Mouse (Mus musculus): ENCODE results near the gene Pold1. TPM values are rescaled to one million over a fixed set of nuclear protein-coding genes. Genes with fewer than 3 reads are reported as not detected.

The Pold1 gene
- total RNA-seq, 4 experiments from 2014 or later = 8.2 to 11.5 (median 10.2) TPM

DNA sequence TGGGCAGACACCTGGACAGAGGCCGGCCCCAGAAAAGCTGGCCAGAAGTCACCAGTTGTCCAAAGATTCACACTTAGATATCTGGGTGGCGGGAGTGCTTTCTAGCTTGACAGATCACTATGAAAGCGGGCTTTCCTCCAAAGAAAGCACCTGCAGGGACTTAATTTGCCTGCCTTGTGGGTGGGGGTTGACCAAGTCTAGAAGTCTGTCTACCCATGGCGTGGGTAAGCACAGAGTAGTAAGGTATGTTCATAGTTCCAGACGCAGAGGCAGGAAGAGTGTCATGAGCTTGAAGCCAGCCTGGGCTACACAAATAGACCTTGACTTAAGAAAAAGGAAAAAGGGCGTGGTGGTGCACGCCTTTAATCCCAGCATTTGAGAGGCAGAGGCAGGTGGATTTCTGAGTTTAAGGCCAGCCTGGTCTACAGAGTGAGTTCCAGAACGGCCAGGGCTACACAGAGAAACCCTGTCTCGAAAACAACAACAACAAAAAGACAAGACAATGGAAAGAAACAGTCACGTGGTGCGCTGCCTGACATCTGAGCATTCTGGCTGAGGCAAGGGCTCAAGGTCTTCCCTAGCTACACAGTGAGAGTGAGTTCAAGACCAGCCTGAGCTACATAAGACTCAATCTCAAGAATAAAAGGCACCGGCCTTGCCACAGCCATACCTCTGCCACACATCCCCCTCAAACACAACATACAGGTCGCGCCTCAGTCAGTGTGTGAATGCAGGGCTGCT is 22.1 kb downstream of the Pold1 start:
- DNase-seq (ENCODE audit: low spot score in 2 of 2) = no peak

GRCm38 (mm10) chr7:44525126-44525832 is 23.4 kb downstream of the Pold1 start:
- peak in 1 of 2 experiments; percentile 38 for DNase-seq (ENCODE audit: low spot score in 2 of 2)

- DNase-seq (ENCODE audit: low spot score in 2 of 2) = no peak
Measured at GRCm38 (mm10) chr7:44524502-44524901, 24.1 kb downstream of the Pold1 start, which contains the start of gene Mybpc2. Gene Mybpc2, minus strand, starts transcription at chr7:44524656.

DNA sequence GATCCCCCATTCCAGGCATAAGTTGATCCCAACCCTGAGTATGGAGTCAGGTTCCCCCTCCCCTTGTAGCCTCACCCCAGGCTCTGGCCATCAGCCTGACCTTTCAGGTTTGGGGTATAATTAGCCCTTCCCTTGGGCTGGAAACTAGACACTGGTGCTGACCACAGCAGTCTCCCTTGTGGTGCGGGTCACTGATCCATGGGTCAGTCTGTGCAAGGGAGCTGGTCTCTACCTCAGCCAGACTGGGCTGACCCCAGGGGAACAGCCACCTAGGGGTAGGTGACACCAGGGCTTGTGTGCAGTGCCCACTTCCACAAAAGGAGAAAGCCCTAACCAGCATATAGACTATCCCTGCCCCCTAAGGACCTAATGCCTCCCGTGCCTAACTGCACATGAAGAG is 25.6 kb downstream of the Pold1 start:
- no peak for DNase-seq (ENCODE audit: low spot score in 2 of 2)

DNA sequence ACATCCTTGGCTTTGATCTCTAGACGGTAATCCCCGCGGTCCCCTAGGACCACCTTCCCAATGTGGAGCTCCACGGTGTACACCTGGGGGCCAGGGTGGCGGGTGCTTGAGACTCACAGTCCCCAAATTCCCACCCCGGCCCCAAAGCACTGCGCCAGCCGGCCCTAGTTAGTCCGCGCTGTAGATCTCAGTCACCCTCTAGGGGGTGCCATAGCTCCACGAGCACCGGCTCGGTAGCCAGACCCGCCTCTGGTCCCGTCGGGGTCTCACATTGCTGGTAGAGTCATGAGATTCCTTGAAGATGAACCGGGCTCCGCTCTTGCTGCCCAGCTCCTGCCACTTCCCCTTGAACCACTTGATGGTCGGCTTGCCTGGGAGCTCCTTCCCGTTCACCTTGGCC is 26.9 kb downstream of the Pold1 start:
- DNase-seq (ENCODE audit: low spot score in 2 of 2) = peak in 1 of 2 experiments; percentile 45

DNA sequence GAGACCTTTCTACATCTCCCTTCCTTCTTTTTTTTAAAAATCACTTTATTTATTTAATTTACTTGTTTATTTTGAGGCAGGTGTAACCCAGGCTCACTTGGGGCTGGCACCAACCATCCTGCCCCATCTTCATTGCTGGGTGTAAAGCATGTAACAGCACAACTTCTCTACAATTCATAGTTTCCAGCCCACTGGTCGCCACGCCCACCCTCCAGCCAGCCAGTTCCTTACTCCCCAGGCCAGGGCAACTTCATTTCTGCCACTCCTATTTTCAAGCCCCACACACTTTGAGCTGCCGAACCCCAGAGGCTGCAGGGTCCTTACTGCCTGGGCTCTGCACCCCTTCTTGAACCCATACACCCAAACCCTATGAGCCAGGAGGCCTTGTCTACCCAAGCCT is 27.7 kb downstream of the Pold1 start:
- DNase-seq (ENCODE audit: low spot score in 2 of 2) = no peak

DNA sequence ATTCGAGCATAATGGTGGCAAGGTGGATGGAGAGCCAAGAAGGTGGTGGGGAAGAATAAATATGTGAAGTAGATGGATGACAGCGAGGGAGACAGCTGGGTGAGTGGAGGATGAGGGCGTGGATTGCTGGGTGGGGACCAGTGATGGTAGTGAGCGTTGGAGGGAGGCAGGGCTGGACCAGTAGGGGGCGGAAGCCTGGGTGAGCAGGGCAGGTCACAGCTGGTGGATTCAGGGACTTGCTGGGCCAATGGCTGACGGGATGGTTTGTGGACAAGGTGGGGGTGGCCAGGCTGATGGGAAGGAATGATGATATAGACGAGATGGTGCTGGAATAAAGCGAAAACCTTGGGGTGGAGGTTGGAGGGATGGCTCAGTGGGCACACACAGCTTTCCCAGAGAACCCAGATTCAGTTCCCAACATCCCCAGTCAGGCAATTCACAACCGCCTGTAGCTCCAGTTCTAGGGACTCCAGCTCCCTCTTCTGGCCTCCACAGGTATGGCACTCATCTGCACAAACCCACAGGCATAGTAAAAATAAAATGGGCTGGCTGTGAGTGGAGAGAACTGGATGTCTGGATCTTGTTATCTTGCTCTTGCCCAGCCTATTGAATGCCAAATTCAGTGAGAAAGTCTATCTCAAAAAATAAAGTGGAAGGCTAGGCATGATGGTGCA is 29.3 kb downstream of the Pold1 start:
- DNase-seq (ENCODE audit: low spot score in 2 of 2) = no peak

GRCm38 (mm10) chr7:44507491-44507890 is 41.2 kb downstream of the Pold1 start:
- DNase-seq (ENCODE audit: low spot score in 2 of 2) = no peak

- DNase-seq (ENCODE audit: low spot score in 2 of 2) = peak in 1 of 2 experiments; percentile 75
Measured at GRCm38 (mm10) chr7:44501563-44502115, 47.0 kb downstream of the Pold1 start.

- no peak for DNase-seq (ENCODE audit: low spot score in 2 of 2)
Measured at GRCm38 (mm10) chr7:44500046-44500445, 48.6 kb downstream of the Pold1 start.

- DNase-seq (ENCODE audit: low spot score in 2 of 2) = no peak
Measured at GRCm38 (mm10) chr7:44498922-44499321, 49.7 kb downstream of the Pold1 start.

- DNase-seq (ENCODE audit: low spot score in 2 of 2) = no peak
Measured at GRCm38 (mm10) chr7:44497361-44498055, 51.1 kb downstream of the Pold1 start.

- no peak for DNase-seq (ENCODE audit: low spot score in 2 of 2)
Measured at GRCm38 (mm10) chr7:44496771-44497109, 51.9 kb downstream of the Pold1 start.

GRCm38 (mm10) chr7:44495992-44496770 is 52.5 kb downstream of the Pold1 start, which contains the start of the genes Emc10 and Fam71e1:
Gene Emc10, minus strand, starts transcription at chr7:44496529.
Gene Fam71e1, plus strand, starts transcription at chr7:44496581.
- peak; percentile 98 for DNase-seq (ENCODE audit: low spot score in 2 of 2)

- DNase-seq (ENCODE audit: low spot score in 2 of 2) = no peak
Measured at GRCm38 (mm10) chr7:44495086-44495485, 53.6 kb downstream of the Pold1 start.

DNA sequence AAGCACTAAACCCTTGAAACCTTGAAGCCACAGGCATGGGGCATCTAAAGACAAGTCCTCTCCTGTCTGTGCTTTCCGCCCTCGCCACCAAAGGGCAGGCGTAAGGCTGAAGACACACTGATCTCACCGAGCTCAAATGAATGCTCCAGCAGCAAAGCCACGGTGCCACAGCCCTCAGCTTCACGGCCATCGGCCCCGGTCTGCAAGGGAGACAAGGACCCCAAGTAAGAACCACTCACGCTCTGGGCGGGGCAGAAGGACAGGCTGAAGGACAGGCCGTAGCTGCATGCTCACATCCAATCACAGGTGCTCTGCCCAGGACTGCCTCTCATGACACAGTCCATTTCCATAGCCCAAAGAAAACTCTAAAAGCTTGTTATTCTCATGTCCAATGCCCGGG is 54.0 kb downstream of the Pold1 start:
- no peak for DNase-seq (ENCODE audit: low spot score in 2 of 2)

DNA sequence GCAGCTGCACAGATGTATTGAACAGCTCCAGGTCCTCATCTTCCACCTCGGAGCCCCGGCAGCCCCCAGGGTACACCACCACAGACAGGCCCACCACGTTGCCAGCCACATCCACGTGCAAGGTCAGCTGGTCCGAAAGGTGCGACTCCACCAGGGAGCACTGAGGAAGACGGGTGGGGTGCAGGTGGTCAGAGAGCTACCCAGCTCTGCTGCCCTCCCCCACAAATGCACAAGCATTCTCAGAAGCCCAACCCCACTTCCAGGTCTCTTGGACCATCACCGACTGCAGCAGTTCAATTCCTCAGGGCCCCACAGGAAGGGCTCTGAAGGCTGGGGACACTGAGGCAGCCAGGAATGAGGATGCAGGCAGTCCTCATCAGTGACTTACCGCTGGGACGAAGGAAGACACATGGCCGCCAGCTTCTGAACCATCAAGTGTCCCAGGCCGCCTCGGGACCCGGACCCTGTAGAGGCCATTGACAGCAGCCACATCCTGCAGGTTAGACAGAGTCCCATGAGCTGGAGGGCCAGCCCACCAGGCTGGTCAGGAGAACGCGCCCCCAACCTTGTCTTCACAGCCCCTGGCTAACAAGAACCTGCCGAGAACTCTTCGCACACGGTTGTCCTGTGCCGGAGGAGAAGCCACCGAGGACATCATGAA is 56.4 kb downstream of the Pold1 start:
- DNase-seq (ENCODE audit: low spot score in 2 of 2) = no peak

GRCm38 (mm10) chr7:44491391-44491790 is 57.3 kb downstream of the Pold1 start:
- DNase-seq (ENCODE audit: low spot score in 2 of 2) = no peak

- DNase-seq (ENCODE audit: low spot score in 2 of 2) = no peak
Measured at GRCm38 (mm10) chr7:44490281-44490680, 58.4 kb downstream of the Pold1 start.

- no peak for DNase-seq (ENCODE audit: low spot score in 2 of 2)
Measured at GRCm38 (mm10) chr7:44488545-44488944, 60.1 kb downstream of the Pold1 start.

All from layer of hippocampus, adult 8-10 months (tissue).